Mouse (Mus musculus) embryo, embryonic 10 days (tissue): ENCODE measurements around the gene Tmed3.

Source experiments
- DNase-seq: peaks from one replicate; pipeline ENCODE4 v3.0.0-alpha.2; 2015; ENCODE audit warnings: low spot score

Tmed3 gene

DNA sequence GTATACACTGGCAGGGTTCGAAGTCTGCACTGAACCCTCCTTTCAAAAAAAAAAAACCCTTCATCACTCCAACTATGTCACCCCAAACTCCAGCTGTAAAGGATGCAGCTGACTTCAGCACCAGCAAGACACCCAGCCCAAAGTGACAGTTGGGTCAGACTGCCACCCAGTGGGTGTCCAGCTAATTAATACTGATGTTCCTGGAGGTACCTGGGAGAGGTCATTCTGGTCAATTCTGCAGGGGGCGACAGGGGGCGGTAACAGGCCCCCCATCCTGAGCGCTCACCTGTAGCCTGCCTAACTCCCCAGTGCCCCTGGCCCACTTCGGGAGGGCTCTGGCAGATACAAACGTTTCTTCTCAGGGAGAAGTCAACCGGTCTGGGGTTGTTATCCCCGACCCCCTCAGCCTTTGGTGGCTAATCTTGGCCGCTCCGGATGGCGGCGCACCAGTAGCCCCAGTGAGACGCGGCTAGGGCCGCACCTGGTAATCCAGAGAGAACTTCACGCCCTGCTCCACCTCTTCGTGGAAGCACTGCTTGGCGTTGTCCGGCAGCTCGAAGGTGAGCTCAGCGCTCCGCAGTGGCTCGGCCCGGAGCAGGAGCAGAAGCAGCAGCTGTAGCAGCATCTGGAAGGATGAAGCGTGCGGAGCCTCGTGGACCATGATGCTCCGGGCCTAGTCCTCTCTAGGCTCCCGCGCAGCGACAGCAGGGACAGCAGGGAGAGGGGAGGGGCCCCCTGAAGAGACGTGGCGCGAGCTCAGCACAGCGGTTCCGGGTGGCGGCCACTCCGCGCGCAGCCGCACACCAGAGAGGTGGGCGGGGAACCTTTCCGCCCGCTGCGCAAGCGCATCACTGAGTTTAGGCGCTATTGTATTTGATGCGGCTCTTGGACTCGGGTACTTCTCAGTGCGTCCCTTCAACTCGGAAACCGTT lies at the start of gene Tmed3:
Tmed3 (minus strand) TSS at position 804 of the 932 bp plus-strand sequence.
- DNase-seq: peak; percentile 94

GRCm38 (mm10) chr9:89740041-89740440 lies 35.2 kb upstream of the Tmed3 start:
- DNase-seq: no peak

DNA sequence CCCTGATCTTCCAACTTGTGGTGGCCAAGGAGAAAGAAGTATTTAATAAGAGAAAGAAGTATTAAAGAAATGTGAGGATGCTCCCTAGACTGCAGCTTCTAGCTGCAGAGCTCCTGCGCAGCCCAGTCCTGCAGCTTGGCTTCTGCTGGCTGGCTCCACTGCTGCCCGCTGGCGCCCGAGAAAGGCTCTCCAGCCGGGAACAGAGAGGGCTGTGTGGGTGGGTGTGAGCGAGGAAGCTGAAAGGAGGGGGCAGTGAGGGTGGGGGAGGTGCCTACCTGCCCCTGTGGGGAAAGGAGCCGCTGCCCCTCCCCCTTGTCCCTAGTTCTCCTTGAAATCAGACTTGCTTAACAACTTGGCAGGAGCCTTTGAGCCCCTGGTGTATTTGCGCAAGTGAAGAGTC lies 33.4 kb upstream of the Tmed3 start, which contains the start of gene Ankrd34c:
Ankrd34c (minus strand) TSS at position 181 of the 400 bp plus-strand sequence.
- no peak for DNase-seq

DNA sequence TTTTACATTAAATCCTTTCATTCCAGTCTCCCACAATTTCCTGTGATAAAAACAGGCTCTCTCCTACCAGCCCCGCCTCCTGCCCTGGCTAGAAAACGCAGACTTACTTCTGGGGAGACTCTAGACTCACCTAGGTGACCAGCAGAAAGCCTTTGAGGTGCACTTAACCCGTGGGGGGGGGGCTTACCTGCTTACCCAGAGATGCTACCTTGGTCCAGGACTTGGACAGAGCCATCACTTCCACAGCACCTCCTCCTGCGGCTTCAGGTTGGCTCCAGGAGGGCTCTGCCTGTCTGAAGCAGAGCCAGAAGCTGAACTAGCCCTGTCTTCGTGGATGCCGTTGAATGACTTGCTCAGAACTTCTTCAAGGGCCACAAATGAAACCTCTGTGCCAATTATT lies 33.0 kb upstream of the Tmed3 start:
- DNase-seq: no peak

DNA sequence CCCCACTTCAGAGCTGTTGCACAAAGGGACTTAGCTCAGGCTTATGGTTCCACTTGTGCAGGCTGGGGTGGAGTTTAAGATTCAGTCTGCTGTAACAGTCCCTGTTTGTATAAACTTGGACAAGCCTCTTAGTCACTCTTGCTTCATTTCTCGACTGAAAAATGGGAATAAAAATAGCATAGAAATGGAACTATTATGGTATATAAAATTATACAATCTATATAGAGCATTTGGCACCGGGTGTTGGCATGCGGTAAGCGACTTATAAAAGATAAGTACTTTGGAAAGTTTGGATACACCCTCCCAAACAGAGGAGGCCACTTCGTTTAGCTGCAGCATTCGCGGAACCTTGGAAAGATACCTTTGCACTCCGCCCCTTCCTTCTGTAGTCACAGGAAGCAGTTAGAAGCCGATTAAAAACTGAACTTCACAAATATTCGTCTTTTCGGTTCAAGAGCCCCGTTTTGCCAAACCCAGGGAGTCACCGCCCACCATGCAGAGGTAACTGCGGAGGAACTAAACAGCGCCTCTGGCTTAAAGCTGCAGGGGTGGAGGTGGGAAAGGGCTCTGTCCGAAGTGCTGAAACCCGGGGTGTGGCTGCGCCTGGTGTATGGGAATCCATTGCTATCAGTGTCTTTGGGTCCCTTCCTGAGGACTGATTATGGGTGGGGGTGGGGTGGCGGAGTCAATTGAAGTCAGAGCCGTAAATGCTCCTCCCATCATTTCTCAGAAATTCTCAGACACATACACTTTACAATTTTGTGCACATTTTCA lies 32.3 kb upstream of the Tmed3 start:
- peak; percentile 74 for DNase-seq

- DNase-seq: peak; percentile 54
These were observed 2.0 kb upstream of the Tmed3 start for GRCm38 (mm10) chr9:89706906-89707305.

GRCm38 (mm10) chr9:89705197-89705533 lies 297 bp upstream of the Tmed3 start:
- DNase-seq: no peak

GRCm38 (mm10) chr9:89700910-89701457 lies 3.9 kb downstream of the Tmed3 start:
- no peak for DNase-seq

DNA sequence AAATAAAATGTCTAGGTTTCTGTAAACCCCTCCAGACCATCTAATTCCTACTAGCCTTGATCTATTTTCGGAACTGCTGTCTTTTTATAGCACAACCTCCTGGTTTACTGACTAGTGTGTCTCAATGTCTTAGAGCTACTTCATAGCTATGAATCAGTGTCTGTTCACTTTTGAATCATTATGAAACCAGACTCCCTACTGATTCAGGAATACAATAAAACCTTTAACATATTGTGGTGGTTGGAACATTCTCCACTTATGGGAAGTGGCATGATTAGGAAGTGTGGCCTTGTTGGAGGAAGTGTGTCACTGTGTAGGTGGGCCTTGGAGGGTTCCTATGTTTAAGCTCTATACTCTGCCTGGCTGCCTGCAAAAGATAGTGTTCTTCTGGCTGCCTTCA lies 9.7 kb downstream of the Tmed3 start:
- DNase-seq: no peak

DNA sequence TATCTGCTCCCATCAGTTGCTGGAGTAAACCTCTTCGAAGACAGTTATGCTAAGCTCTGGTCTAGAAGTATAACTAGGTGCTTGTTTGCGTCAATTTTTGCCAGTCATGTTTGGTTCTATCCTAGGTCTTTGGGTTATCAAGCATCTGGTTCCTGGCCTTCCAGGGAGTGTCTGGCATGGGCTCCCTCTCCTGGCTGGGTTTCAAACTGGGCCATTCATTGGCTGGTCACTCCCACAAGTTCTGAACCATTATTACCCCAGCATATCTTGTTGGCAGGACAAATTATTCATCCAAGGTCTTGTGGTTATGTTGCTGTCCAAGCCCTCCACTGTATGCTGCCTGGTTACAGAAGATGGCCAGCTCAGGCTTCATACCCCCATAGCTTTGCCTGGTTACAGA lies 11.2 kb downstream of the Tmed3 start:
- DNase-seq: no peak

- DNase-seq: no peak
These were observed 15.7 kb downstream of the Tmed3 start for GRCm38 (mm10) chr9:89689179-89689578.

DNA sequence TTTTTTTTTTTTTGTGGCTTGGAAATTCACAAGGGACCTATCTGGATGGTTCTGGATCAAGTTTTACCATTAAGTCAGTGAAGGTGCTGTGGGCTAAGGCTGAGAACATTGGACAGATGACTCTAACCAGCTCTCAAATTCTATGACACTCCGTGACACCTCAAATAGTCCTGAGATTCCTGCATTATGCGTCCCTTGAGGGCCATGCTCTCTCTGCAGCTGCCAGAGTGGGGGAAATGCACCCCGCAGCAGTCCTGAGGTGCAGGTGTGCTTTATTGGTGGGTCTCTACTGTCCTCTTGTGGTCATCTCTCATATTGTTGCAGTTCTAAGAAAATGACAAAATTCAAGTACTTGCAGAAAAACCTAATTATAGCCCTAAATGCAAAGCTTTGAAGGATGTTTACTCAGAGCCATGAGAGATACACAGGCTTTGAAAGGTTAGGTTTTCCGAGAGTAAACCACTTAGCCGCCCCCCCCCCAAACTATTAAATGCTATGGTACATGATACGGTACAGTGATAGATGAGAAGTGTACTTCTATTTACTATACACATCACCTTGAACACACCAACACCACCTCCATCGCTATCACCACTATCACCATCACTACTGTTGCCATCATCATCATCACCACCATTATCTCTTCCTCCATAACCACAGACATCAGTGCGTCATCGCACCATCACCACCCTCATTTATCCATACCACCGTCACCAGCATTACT lies 17.2 kb downstream of the Tmed3 start:
- DNase-seq: peak; percentile 45

- DNase-seq: no peak
These were observed 18.6 kb downstream of the Tmed3 start for GRCm38 (mm10) chr9:89686262-89686661.

DNA sequence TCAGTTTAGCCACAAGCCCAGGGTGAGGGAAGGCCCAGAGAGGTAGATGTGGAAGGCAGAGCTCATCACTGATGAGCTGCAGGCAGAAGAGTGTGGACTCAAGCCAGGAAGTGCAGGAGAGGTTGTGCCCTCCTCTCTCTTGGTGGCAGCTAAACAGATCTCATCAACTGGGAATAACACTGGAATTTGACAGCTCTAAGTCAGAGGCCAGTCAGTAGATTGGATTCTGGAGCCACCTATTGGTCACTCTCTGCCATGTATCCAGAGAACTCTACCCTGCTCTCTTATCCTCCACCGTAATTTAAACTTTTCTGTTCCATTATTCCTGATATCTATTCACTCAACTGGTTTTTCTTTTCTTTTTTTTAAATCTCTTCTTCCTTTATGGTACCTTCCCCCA lies 25.9 kb downstream of the Tmed3 start:
- peak; percentile 46 for DNase-seq

- peak; percentile 85 for DNase-seq
These were observed 30.8 kb downstream of the Tmed3 start for GRCm38 (mm10) chr9:89674014-89674618.

DNA sequence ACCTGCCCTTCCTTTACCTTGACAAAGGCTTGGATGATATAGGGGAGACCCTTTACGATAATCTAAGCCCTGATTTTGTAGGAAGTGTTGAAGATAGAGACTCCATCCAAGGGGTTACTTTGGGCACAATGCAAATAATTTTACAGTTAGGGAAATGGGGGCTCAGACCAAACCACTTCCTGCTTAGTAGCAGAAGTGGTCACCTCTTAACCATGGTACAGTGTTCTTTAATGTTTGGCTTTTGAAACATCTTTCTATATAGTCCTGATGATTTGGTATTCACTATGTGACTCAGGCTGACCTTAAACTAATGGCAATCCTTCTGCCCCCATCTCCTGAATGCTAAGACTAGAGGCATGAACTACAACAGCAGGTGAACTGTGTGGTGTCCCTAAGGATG lies 31.5 kb downstream of the Tmed3 start:
- DNase-seq: no peak

DNA sequence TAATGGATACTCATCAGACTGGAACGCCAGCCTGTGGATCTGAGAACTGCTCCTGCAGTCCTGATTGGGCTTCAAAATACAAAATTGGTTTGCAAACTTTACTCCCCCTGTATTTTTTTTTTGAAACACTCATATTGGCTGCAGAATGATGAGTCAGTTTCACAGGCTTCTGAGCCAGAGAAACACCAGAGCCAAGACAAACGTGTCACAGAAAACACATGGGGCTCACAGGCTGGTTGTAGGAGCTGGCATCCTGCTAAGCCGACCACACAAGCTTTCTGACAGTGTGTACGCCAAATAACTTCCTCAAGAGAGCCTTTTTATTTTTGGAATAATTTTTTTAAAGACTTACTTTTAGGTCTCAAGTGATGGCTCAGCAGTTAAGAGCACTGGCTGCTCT lies 35.0 kb downstream of the Tmed3 start:
- no peak for DNase-seq

DNA sequence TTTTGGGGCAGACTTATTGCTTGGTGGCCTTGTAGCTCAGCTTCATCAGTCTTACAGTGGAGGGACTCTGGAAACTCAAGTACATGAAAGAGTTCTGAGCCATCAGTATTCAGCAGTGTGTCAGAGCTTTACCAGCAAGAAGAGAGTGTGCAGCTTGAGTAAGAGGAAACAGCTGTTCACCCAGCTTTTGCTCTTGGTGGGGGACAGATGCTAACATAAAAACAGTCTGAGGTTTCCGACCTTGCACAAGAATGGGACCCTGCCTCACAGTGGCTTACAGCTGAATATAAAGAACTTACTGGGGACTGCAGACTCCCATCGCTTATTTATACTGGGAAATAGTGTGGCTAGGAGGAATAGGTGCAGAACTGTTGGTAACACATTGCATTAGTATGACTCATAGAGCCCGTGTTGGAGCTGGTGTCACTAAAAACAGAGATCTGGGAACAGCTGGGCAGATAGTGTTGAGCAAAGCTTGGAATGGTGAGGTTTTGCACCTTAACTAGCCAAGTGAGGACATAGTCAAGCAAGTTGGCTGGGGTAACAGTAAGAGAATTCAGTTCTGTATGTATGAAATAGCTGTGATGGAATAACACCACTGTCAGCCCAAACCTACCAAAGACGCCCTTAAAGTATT lies 37.4 kb downstream of the Tmed3 start:
- no peak for DNase-seq

GRCm38 (mm10) chr9:89650913-89651312 lies 54.0 kb downstream of the Tmed3 start:
- no peak for DNase-seq
